Mouse (Mus musculus) embryonic facial prominence, embryonic 10.5 days (tissue): ENCODE measurements at regions not wholly inside any gene's neighbourhood (a gene's known extent, or its start where the extent isn't known, plus 50 kb on each side); places are given as distances from the start of the nearest gene placed in this dataset.

ENCODE experiments used
- DNase-seq: peaks from one replicate; pipeline ENCODE4 v3.0.0-alpha.2; 2017; ENCODE audit warnings: low spot score
- H3K27ac ChIP-seq: fragments of 300-500 bp; sonication (generic); replicated peaks from 2 replicates; pipeline ENCODE4 v1.5.1; 2016; ENCODE audit warnings: mild to moderate bottlenecking
- H3K27me3 ChIP-seq: fragments of 300-500 bp; sonication (generic); replicated peaks from 2 replicates; pipeline ENCODE4 v1.6.1; 2016; ENCODE audit warnings: low read depth, mild to moderate bottlenecking; ENCODE audit not compliant: poor library complexity, severe bottlenecking
- H3K36me3 ChIP-seq: fragments of 300-500 bp; sonication (generic); replicated peaks from 2 replicates; pipeline ENCODE4 v1.6.1; 2016; ENCODE audit warnings: mild to moderate bottlenecking, moderate library complexity
- H3K4me1 ChIP-seq: fragments of 300-500 bp; sonication (generic); 2 replicates; pipeline ENCODE4 v1.6.1; 2016
- H3K4me3 ChIP-seq: fragments of 300-500 bp; sonication (generic); 2 replicates; pipeline ENCODE4 v1.5.1; 2016; ENCODE audit warnings: mild to moderate bottlenecking, moderate library complexity
- H3K9me3 ChIP-seq: fragments of 300-500 bp; sonication (generic); 2 replicates; pipeline ENCODE4 v1.6.1; 2016; ENCODE audit warnings: mild to moderate bottlenecking
- WGBS: fragments of 180-500 bp; shearing (Covaris S2); methylation state at CpG from one replicate; pipeline ENCODE4 v1.1.7; 2016; 5-methylcytosine and 5-hydroxymethylcytosine counted together

DNA sequence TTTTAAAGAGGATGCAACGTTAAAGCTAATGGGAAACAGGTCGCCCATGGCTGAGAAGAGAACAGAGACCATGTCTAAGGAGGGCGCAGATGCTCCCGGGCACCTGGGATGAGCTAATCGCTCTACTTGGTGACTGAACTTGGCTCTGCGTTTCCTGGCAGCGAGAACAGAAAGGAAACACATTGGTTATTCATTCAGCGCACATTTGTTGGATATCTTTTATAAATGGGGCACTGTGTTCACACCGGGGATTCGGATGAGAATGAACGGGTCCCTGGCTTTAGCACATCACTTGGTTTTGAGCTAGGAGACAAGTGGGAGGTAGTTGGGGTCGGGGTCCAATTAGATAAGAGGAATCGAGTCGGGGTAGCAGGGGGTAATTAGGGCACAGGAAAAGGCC is 159.7 kb downstream of the Phlda1 start:
- no peak overlapping the region for H3K27ac ChIP-seq
- peaks cover 17% of the 10 kb centered on the region for H3K27me3 ChIP-seq
- H3K36me3 ChIP-seq = no peaks in the 10 kb centered on the region
- DNase-seq = no peak
- 77% methylated on average over 14 of the region's 14 CpGs for WGBS
- no peak overlapping the region for H3K4me3 ChIP-seq
- H3K4me1 ChIP-seq = peaks cover 24% of the 10 kb centered on the region
- no peaks in the 10 kb centered on the region for H3K9me3 ChIP-seq

DNA sequence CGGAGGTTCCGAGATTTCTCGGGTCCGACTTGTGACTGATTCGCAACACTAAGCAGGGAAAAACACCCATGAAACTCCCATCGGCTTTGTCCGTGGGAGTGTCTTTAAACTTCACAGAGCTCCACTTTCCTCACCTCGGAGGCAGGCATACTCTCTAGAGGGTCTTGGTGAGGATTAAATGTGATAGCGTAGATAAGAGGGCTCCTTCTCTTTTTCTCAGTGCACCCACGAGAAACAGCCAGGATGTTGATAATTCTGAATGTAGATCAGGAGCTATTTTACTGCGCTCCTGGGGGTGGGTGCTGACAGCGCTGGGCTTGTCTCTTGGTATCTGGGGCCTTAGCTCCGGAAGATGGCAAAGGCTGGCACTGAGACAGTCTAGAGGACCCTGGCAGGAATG is 160.9 kb downstream of the Phlda1 start:
- 0 out of 2 replicates have a peak, but pooled peaks cover 7% of the 10 kb centered on the region for H3K27me3 ChIP-seq
- no peak overlapping the region for H3K27ac ChIP-seq
- no peak for DNase-seq
- 92% methylated on average over 13 of the region's 13 CpGs for WGBS
- no peak overlapping the region for H3K4me3 ChIP-seq
- peaks cover 32% of the 10 kb centered on the region for H3K4me1 ChIP-seq
- no peaks in the 10 kb centered on the region for H3K36me3 ChIP-seq
- H3K9me3 ChIP-seq = no peaks in the 10 kb centered on the region

DNA sequence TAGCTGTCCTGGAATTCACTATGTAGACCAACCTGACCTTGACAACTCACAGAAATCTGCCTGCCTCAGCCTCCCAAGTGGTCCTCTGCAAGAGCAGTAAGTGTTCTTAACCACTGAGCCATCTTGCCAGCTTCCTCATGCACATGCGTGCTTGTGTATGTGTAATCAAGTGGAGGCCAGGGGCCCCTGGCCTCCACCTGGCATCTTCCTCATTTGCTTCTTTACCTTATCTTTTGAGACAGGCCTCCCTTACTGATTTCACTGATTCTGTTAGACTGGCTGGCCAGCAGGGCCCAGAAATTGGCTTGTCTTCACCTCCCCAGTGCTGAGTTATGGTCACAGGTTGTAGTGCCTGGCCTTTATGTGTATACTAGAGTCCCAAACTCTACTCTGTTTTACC is 162.6 kb downstream of the Phlda1 start:
- H3K9me3 ChIP-seq = no peaks in the 10 kb centered on the region
- H3K36me3 ChIP-seq = no peaks in the 10 kb centered on the region
- no peak overlapping the region for H3K4me3 ChIP-seq
- WGBS = 95% methylated on average over 1 of the region's 1 CpGs
- peaks cover 45% of the 10 kb centered on the region for H3K4me1 ChIP-seq
- 0 out of 2 replicates have a peak, but pooled peaks cover 7% of the 10 kb centered on the region for H3K27me3 ChIP-seq
- H3K27ac ChIP-seq = peak overlapping the region; percentile 21
- no peak for DNase-seq

DNA sequence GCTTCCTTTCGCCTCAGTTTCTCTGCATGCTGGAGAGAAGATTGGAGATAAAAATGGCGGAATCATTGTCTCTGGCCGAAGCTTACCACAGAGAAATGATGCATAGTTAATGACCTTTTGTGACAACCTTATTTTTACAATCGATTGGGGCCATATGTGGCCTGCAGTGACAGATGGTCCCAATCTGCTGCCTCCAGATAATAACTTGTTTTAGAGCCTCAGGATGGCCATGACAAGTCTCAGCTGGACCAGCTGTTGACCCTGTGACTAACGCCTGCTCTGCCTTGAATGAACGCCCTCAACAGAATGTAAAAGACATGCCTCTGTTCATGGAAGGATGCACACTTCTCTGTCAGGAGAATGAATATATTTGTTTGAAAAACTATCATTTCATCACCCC is 163.6 kb downstream of the Phlda1 start:
- H3K9me3 ChIP-seq = no peaks in the 10 kb centered on the region
- peak; percentile 51 for DNase-seq
- peaks cover 55% of the 10 kb centered on the region for H3K4me1 ChIP-seq
- 0 out of 2 replicates have a peak, but pooled peaks cover 5% of the 10 kb centered on the region for H3K27me3 ChIP-seq
- WGBS = 37% methylated on average over 6 of the region's 6 CpGs
- peak overlapping the region; percentile 21 for H3K27ac ChIP-seq
- no peaks in the 10 kb centered on the region for H3K36me3 ChIP-seq
- no peak overlapping the region for H3K4me3 ChIP-seq

DNA sequence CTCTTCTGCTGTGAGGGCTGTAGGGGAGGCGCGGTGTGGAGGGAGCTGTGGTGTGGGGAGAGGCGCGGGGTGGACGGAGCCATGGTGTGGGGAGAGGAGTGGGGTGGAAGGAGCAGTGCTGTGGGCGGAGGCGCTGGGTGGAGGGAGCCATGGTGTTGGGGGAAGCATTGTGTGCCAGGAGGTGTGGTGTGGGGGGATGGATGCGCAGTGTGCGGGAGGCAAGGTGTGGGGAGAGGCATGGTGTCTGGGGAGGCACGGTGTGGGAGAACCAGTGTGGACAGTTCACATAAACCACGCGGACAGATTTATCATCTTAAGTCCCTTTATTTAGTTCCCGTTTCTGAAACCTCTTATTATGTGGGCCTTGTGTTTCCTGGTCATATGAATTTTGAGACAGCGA is 164.6 kb downstream of the Phlda1 start:
- Histone ChIP-seq H3K9me3 (no peaks in the 10 kb centered on the region), H3K4me3 (no peak overlapping the region), H3K4me1 (peaks cover 55% of the 10 kb centered on the region), H3K27me3 (no peaks in the 10 kb centered on the region), H3K27ac (peak overlapping the region; percentile 75), H3K36me3 (no peaks in the 10 kb centered on the region)
- 91% methylated on average over 14 of the region's 14 CpGs for WGBS
- no peak for DNase-seq

DNA sequence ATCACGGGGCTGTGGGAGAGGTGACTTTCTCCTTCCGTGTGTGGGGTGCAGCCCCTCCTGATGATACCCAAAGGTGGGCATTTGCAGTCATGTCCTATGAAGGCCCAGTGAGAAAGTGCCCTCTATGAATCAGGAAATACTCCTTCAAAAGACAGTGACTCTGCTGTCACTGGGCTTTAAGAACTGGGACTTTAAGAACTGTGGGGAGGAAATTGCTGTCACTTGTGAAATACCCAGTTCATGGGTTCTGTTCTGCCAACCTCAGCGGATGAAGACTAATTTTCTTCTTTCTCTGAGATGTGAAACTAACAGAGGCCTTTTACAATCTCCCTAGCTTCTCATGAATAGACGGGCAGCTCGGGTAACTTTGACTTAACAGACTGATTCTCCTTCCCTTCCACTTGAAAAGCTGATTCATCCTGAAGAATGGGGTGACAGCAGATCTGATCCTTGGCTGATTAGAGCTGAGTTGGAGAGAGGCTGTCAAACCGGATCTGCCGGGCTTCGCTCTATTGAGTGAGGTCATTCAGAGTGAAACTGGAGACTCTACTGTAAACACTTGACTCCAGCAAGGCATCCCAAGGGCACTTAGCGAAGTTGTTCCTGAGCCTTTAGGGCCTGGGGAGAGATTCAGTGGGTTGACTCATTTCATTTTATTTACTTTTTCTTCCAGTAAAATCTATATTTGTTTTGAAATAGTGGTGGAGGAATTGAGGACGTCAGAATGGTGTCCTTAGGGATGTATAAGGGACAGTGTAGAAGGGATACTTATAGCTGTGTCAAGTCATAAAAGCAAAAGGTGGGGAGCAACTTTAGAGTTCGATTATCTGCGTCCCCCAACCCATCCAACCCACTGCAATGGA is 166.6 kb downstream of the Phlda1 start:
- no peaks in the 10 kb centered on the region; the same call in 1 of the 2 replicates for H3K9me3 ChIP-seq
- no peaks in the 10 kb centered on the region for H3K27me3 ChIP-seq
- H3K36me3 ChIP-seq = no peaks in the 10 kb centered on the region
- peaks cover 60% of the 10 kb centered on the region for H3K4me1 ChIP-seq
- H3K4me3 ChIP-seq = peak overlapping the region; percentile 23; the same call in 1 of the 2 replicates
- peak; percentile 80 for DNase-seq
- WGBS = 26% methylated on average over 12 of the region's 12 CpGs
- peak overlapping the region; percentile 70 for H3K27ac ChIP-seq

DNA sequence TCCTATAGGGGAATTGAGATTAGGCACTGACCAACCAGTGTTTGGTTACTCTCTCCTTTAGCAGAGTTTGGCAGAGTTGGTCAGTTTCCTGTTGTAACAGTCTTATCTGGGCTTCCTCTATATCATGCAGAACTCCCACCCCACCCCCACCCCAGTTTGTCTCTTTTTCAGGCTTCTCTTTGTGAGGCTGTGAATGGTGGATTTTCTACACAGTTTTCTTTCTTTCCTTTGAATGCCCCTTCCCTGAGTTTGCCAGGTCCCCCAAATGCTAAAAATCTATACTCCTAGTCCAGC is 167.2 kb downstream of the Phlda1 start:
- H3K27ac ChIP-seq = peak overlapping the region; percentile 70
- H3K9me3 ChIP-seq = no peaks in the 10 kb centered on the region; the same call in 1 of the 2 replicates
- no peaks in the 10 kb centered on the region for H3K27me3 ChIP-seq
- DNase-seq = peak; percentile 41
- H3K36me3 ChIP-seq = no peaks in the 10 kb centered on the region
- peak overlapping the region; percentile 23; the same call in 1 of the 2 replicates for H3K4me3 ChIP-seq
- H3K4me1 ChIP-seq = peaks cover 60% of the 10 kb centered on the region

DNA sequence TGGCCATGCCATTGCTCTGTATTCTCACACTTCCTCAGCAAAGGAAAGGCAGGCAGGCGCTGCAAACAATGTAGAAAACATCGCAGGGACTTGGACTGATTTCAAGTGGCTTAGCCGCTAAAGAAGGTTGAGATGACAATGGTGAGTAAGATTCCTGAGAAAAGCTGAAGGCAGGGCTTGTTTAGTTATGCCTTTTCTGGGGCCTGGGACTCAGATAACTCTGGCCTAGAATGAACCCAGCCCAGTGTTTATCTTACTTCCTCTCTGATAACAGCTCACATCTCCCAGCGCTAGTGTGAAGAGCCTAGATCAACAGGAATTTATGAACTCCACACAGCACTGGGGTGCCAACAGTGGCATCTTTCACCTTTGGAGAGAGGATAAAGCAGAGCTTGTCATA is 170.2 kb downstream of the Phlda1 start:
- H3K36me3 ChIP-seq = no peaks in the 10 kb centered on the region
- no peak for DNase-seq
- H3K27ac ChIP-seq = no peak overlapping the region
- H3K4me1 ChIP-seq = peaks cover 39% of the 10 kb centered on the region
- 64% methylated on average over 4 of the region's 4 CpGs for WGBS
- no peak overlapping the region for H3K4me3 ChIP-seq
- no peaks in the 10 kb centered on the region for H3K27me3 ChIP-seq
- H3K9me3 ChIP-seq = no peaks in the 10 kb centered on the region; the same call in 1 of the 2 replicates

DNA sequence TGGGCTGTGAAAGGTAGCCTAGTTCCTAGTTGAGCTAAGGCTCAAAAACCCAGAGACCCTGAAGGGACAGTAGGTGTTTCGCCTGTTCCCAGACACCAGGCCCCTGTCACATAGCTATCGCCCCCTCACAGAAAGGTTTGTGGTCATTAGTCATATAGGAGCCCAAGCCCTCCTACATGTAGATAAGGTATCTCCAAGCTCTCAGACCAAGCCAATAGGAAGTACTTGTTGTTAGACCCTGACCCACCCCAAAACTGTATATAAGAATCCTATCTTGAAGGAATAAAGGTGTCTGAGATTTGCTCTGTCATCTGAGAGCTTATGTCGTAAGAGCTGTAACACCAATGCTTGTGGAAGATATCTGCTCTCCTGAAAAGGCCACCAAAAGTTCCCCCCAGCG is 174.8 kb downstream of the Phlda1 start:
- Histone ChIP-seq H3K27ac (no peak overlapping the region; the same call in 1 of the 2 replicates), H3K4me3 (no peak overlapping the region), H3K27me3 (no peaks in the 10 kb centered on the region), H3K4me1 (peaks cover 5% of the 10 kb centered on the region; the same call in 1 of the 2 replicates), H3K36me3 (no peaks in the 10 kb centered on the region), H3K9me3 (no peaks in the 10 kb centered on the region; the same call in 1 of the 2 replicates)
- 91% methylated on average over 4 of the region's 4 CpGs for WGBS
- DNase-seq = no peak

DNA sequence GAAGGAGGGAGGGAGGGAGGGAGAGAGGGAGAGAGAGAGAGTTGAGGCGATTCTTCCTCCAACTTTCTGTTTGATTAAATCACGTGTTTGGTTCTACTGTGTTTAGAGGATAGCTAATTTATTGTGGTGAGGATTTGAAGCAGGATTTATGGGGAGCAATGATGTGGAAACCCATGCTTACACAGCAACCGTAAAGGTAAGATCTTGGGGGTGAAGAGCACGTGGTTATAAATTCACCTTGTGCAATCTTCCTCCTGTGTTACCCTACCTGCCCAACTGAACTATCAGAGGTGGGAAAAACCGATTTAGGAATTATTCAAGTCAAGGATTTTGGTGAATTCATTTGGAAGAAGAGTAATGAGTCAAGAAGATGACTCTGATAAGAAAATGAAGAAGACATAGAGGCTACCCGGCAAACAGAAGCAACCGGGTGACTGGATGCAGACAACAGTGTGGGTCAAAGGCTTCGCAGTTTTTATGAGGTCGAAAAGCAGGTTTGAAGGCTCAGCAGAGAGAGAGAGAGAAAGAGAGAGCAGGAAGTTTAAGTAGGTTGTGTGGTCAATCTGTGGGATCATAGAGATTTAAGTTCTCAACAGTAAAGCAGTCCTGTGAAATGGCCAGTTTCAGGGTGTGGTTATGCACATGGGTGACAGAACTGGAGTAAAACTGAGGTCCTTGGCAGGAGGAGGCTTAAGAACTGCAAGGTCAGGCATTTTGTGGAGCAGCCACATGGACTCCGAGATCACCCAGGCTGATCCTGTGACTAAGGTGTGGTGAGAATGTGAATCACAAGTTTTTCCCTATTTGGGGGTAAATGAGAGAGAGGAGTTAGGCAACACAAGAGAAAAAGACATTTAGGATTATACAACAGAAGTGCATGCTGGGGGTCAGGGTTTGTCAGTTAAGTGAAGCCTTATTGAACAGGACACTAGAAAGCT is 178.6 kb downstream of the Phlda1 start:
- no peak overlapping the region for H3K27ac ChIP-seq
- no peaks in the 10 kb centered on the region for H3K36me3 ChIP-seq
- H3K4me1 ChIP-seq = peaks cover 14% of the 10 kb centered on the region
- no peak overlapping the region for H3K4me3 ChIP-seq
- no peaks in the 10 kb centered on the region for H3K9me3 ChIP-seq
- DNase-seq = no peak
- WGBS = 85% methylated on average over 10 of the region's 10 CpGs
- no peaks in the 10 kb centered on the region for H3K27me3 ChIP-seq

DNA sequence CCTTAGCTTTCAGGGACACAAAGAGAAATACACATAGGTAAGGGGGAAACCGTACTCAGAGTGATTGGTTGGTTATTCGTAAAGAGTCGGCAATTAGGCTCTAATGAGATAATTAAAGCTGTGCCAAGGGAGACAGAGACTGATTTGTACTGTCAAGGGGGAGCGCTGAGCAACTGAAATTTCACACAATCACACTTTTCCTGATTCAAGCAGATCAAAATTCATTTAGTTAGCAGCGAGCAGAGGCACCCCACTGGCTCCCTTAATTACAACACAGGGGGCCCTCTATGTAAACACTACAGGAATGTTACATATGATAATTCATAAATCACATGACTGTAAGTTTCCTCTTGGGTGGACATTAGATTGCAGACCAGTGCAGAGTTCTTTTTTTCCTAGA is 180.5 kb downstream of the Phlda1 start:
- WGBS = 22% methylated on average over 5 of the region's 5 CpGs
- H3K4me3 ChIP-seq = no peak overlapping the region

DNA sequence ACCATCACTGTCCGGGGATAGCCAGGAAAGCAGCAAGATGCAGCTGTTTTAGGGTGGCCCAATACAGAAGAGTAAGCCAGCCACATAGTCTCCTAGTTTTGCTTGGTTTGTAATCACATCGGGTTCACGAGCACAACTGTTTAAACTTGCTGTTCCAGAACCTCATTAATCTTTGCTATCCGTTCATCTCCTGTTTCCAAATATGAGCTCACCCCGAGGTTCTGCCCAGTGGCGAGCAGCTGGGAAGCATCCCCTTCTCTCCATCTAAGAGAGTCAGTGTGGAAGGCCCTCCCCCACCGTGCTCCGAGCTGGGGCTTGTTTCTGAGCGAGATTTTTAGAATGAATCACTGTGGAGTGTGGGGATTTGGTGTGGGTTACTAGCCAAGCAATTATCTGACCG is 183.5 kb downstream of the Phlda1 start:
- Histone ChIP-seq H3K4me3 (no peak overlapping the region), H3K27ac (no peak overlapping the region), H3K4me1 (peaks cover 20% of the 10 kb centered on the region), H3K9me3 (no peaks in the 10 kb centered on the region), H3K27me3 (no peaks in the 10 kb centered on the region), H3K36me3 (no peaks in the 10 kb centered on the region)
- DNase-seq = no peak
- 69% methylated on average over 10 of the region's 10 CpGs for WGBS

More for the DNA sequence above, 180.5 kb downstream of the Phlda1 start:
- DNase-seq = no peak
- peaks cover 17% of the 10 kb centered on the region for H3K4me1 ChIP-seq
- H3K27me3 ChIP-seq = no peaks in the 10 kb centered on the region
- H3K9me3 ChIP-seq = no peaks in the 10 kb centered on the region
- H3K27ac ChIP-seq = no peak overlapping the region
- H3K36me3 ChIP-seq = no peaks in the 10 kb centered on the region
